Mouse (Mus musculus) heart, embryonic 11.5 days (tissue): ENCODE measurements around the gene Tm7sf2. TPM values are rescaled to one million over a fixed set of nuclear protein-coding genes. Genes with fewer than 3 reads are reported as not detected.

ENCODE experiments used
- ATAC-seq: fragments of 200-750 bp; cut with Nextera tagmentation; replicated peaks from 2 replicates; pipeline ENCODE4 v1.8.0; 2017; ENCODE audit warnings: moderate library complexity; ENCODE audit not compliant: insufficient number of reproducible peaks, low FRiP score, low TSS enrichment
- H3K27ac ChIP-seq: fragments of 300-500 bp; sonication (generic); 2 replicates; pipeline ENCODE4 v1.5.1; 2014; ENCODE audit warnings: mild to moderate bottlenecking, low read depth, low read length
- H3K27me3 ChIP-seq: fragments of 300-500 bp; sonication (generic); 2 replicates; pipeline ENCODE4 v1.6.1; 2014; ENCODE audit warnings: mild to moderate bottlenecking, low read length, mixed read lengths; ENCODE audit not compliant: control insufficient read depth, insufficient read depth
- H3K36me3 ChIP-seq: fragments of 300-500 bp; sonication (generic); 2 replicates; pipeline ENCODE4 v1.6.1; 2014; ENCODE audit warnings: mild to moderate bottlenecking, low read length, moderate library complexity, mixed read lengths; ENCODE audit not compliant: control insufficient read depth, insufficient read depth
- H3K4me1 ChIP-seq: fragments of 300-500 bp; sonication (generic); 2 replicates; pipeline ENCODE4 v1.6.1; 2014; ENCODE audit warnings: low read length; ENCODE audit not compliant: control insufficient read depth, insufficient read depth
- H3K4me2 ChIP-seq: fragments of 300-500 bp; sonication (generic); 2 replicates; pipeline ENCODE4 v1.6.1; 2014; ENCODE audit warnings: mild to moderate bottlenecking, moderate library complexity
- H3K4me3 ChIP-seq: fragments of 300-500 bp; sonication (generic); 2 replicates; pipeline ENCODE4 v1.5.1; 2014; ENCODE audit warnings: low read depth, low read length
- H3K9ac ChIP-seq: fragments of 300-500 bp; sonication (generic); 2 replicates; pipeline ENCODE4 v1.6.1; 2014; ENCODE audit warnings: mild to moderate bottlenecking, low read depth, low read length, moderate library complexity
- H3K9me3 ChIP-seq: fragments of 300-500 bp; sonication (generic); replicated peaks from 2 replicates; pipeline ENCODE4 v1.6.1; 2016; ENCODE audit warnings: low read length; ENCODE audit not compliant: control insufficient read depth
- WGBS: fragments of 180-500 bp; shearing (Covaris S2); extraction: QIAGEN DNeasy Blood & Tissue Kit; methylation state at CpG from one replicate; pipeline ENCODE4 v1.1.7; 2014; ENCODE audit not compliant: insufficient replicate concordance; 5-methylcytosine and 5-hydroxymethylcytosine counted together
- polyA plus RNA-seq: library from polyadenylated mRNA; unstranded; fragments of >200 nt; fragmentation: Nextera tagmentation; extraction: Ambion mirVana; gene quantifications from 2 replicates; pipeline ENCODE4 v1.2.1, GENCODE M21; 2014

Tm7sf2 gene
- polyA plus RNA-seq, 1 experiment from 2014 or later, result 10.1 TPM

GRCm38 (mm10) chr19:6062418-6062817 is 5.8 kb downstream of the Tm7sf2 start:
- H3K4me2 ChIP-seq, result peak overlapping the region; percentile 100
- no peaks in the 10 kb centered on the region for H3K27me3 ChIP-seq
- H3K27ac ChIP-seq, result no peak overlapping the region
- no peaks in the 10 kb centered on the region for H3K9me3 ChIP-seq
- H3K4me3 ChIP-seq, result peak overlapping the region; percentile 88
- 65% methylated on average over 5 of the region's 5 CpGs for WGBS
- H3K9ac ChIP-seq, result peak overlapping the region; percentile 96
- no peak for ATAC-seq
- no peaks in the 10 kb centered on the region for H3K36me3 ChIP-seq
- peaks cover 30% of the 10 kb centered on the region for H3K4me1 ChIP-seq

- no peaks in the 10 kb centered on the region for H3K36me3 ChIP-seq
- peak overlapping the region; percentile 98 for H3K27ac ChIP-seq
- peaks cover 26% of the 10 kb centered on the region for H3K4me1 ChIP-seq
- H3K4me3 ChIP-seq, result peak overlapping the region; percentile 88
- peak overlapping the region; percentile 100 for H3K4me2 ChIP-seq
- no peaks in the 10 kb centered on the region for H3K9me3 ChIP-seq
- peak overlapping the region; percentile 96 for H3K9ac ChIP-seq
- no peaks in the 10 kb centered on the region for H3K27me3 ChIP-seq
- no peak for ATAC-seq
- WGBS, result 2% methylated on average over 41 of the region's 44 CpGs
Observed at GRCm38 (mm10) chr19:6061641-6062302, 6.4 kb downstream of the Tm7sf2 start.

DNA sequence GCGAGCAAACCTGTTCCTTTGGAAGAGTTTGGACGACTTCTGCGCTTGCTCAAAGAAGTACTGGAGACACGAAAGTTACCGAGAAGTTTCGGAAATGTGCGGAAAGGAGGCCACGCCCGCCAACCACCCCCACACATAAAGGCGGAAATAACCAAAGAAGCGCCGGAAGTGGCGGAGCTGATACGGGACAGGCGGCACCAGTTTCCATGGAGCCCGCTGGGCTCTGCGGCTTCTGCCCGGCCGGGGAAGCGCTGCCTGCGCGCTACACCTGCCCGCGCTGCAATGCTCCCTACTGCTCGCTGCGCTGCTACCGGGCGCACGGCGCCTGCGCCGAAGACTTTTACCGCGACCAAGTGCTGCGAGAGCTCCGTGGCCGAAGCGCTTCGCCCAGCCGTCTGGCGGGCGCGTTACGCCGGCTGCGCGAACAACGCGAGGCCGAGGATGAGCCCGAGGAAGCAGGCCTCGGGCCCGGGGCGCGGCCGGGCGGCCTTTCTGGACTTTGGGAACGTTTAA is 7.1 kb downstream of the Tm7sf2 start, which contains the start of gene Znhit2:
TSS of gene Znhit2 (plus strand) at position 172 of the 513 bp plus-strand sequence.
- Histone ChIP-seq H3K9ac (peak within 1 kb of the TSS; percentile 96), H3K27me3 (no peaks in the 10 kb centered on the region), H3K4me2 (peak within 1 kb of the TSS; percentile 100), H3K27ac (peak within 1 kb of the TSS; percentile 98), H3K4me3 (peak within 1 kb of the TSS; percentile 88), H3K9me3 (no peaks in the 10 kb centered on the region), H3K4me1 (peaks cover 27% of the 10 kb centered on the region), H3K36me3 (no peaks in the 10 kb centered on the region)
- peak; percentile 50 for ATAC-seq
- WGBS, result under 1% methylated on average over 58 of the region's 58 CpGs

DNA sequence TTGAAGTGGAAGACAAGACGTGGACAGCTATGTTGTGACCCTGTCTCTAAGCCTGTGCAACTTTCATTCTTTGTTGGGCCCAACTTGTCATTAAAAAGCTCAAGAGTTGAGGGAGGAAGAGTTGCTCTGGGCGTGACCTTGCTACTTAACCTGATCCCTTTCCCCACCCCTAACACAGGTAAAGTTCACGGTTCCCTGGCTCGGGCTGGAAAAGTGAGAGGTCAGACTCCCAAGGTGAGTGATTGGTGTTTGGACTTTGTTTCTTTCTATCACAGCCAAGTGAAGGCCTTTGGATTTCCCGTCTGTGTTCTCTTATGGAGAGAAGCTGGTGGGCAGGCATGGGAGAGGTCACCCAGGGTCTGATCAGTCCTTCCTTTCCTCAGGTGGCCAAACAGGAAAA is 9.2 kb downstream of the Tm7sf2 start:
- Histone ChIP-seq H3K4me2 (peak overlapping the region; percentile 85), H3K36me3 (peaks cover 9% of the 10 kb centered on the region), H3K27ac (no peak overlapping the region), H3K9me3 (no peaks in the 10 kb centered on the region), H3K4me3 (peak overlapping the region; percentile 90), H3K4me1 (peaks cover 27% of the 10 kb centered on the region), H3K27me3 (no peaks in the 10 kb centered on the region), H3K9ac (peak overlapping the region; percentile 96)
- no peak for ATAC-seq
- 80% methylated on average over 5 of the region's 5 CpGs for WGBS

DNA sequence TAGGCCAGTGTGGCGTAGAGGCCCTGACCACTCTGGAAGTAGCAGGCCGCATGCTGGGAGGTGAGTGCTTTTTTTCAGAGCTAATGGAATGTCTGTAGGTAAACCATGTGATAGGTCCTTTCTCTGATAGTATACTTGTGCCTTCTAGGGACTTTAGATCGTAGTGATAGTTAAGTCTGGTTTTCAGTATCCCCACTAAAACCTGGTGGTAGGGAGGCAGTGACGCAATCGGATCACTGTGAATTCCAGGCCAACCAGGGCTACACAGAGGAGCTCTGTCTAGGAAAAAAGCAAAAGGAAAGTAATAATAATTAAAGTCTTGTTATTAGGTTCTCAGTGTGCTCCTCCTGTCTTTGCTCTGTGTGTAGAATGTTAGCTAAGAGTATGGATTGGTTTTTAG is 9.7 kb downstream of the Tm7sf2 start:
- H3K4me3 ChIP-seq, result peak overlapping the region; percentile 90
- no peaks in the 10 kb centered on the region for H3K9me3 ChIP-seq
- H3K36me3 ChIP-seq, result peaks cover 13% of the 10 kb centered on the region
- 30% methylated on average over 5 of the region's 5 CpGs for whole genome bisulfite sequencing
- peaks cover 27% of the 10 kb centered on the region for H3K4me1 ChIP-seq
- H3K27ac ChIP-seq, result peak overlapping the region; percentile 68; the same call in 1 of the 2 replicates
- ATAC-seq, result no peak
- peak overlapping the region; percentile 96 for H3K9ac ChIP-seq
- H3K4me2 ChIP-seq, result peak overlapping the region; percentile 85
- H3K27me3 ChIP-seq, result no peaks in the 10 kb centered on the region

- Histone ChIP-seq H3K4me1 (peaks cover 23% of the 10 kb centered on the region), H3K27me3 (no peaks in the 10 kb centered on the region), H3K27ac (peak within 1 kb of the TSS; percentile 68), H3K9me3 (no peaks in the 10 kb centered on the region), H3K36me3 (peaks cover 20% of the 10 kb centered on the region), H3K9ac (peak within 1 kb of the TSS; percentile 96), H3K4me2 (peak within 1 kb of the TSS; percentile 85), H3K4me3 (peak within 1 kb of the TSS; percentile 90)
- ATAC-seq, result peak; percentile 86
- WGBS, result under 1% methylated on average over 58 of the region's 63 CpGs
Observed at GRCm38 (mm10) chr19:6057313-6058096, 10.7 kb downstream of the Tm7sf2 start, which contains the start of the genes Mrpl49 and Fau. Mrpl49 (minus strand) TSS chr19:6057785. Fau (plus strand) TSS chr19:6057844.

- 49% methylated on average over 4 of the region's 4 CpGs for WGBS
- H3K36me3 ChIP-seq, result peaks cover 25% of the 10 kb centered on the region
- peaks cover 15% of the 10 kb centered on the region for H3K4me1 ChIP-seq
- peak overlapping the region; percentile 96 for H3K9ac ChIP-seq
- ATAC-seq, result no peak
- peak overlapping the region; percentile 90 for H3K4me3 ChIP-seq
- H3K27ac ChIP-seq, result no peak overlapping the region
- H3K9me3 ChIP-seq, result no peaks in the 10 kb centered on the region
- peak overlapping the region; percentile 85 for H3K4me2 ChIP-seq
- no peaks in the 10 kb centered on the region for H3K27me3 ChIP-seq
Observed at GRCm38 (mm10) chr19:6056696-6057095, 11.5 kb downstream of the Tm7sf2 start.

- peaks cover 14% of the 10 kb centered on the region for H3K4me1 ChIP-seq
- no peak overlapping the region for H3K4me3 ChIP-seq
- WGBS, result 85% methylated on average over 5 of the region's 5 CpGs
- H3K4me2 ChIP-seq, result no peak overlapping the region
- no peaks in the 10 kb centered on the region for H3K9me3 ChIP-seq
- no peak for ATAC-seq
- H3K36me3 ChIP-seq, result peaks cover 48% of the 10 kb centered on the region
- H3K27me3 ChIP-seq, result no peaks in the 10 kb centered on the region
- H3K27ac ChIP-seq, result no peak overlapping the region
- H3K9ac ChIP-seq, result no peak overlapping the region
Observed at GRCm38 (mm10) chr19:6054296-6054695, 13.9 kb downstream of the Tm7sf2 start.
